In the genomic region with DNA sequence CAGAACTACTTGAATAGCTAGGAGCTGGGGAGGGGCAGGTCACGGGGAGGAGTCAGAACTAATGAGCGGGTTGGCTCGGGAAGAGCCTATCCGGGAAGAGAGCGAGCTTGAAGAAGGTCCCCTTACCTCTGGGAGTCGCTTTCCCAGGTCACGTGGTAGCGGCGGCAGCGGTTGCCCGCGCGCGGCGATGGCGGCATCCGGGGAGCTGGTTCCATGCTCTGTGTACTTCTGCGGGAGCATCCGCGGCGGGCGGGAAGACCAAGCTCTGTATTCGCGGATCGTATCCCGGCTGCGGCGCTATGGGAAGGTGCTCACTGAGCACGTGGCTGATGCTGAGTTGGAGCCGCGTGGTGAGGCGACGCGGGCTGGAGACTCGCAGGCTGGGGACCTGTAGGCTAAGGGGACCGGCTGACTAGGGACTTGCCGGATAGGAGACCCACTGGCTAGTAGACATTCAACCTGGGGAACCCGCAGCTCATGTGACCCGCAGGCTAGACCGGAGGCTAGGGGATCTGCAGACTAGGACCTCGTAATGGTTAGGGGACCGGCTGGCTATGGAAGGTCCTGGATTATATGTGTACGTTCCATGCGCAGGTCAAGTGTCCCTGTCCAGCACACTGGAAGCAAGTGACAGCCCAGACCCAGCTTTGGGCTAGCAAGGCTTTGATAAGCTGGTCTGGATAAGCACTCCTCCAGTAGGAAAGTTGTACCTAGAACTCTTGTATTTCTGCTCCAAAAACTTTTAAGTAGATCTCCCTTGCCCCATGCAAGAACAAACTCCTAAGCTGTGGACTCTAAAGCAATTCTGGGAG, we compare ENCODE assay signal across 8 mouse cellular contexts. TPM values are rescaled to one million over a fixed set of nuclear protein-coding genes. Genes with fewer than 3 reads are reported as not detected.
DNase-seq lines count a peak whose midpoint lies in the region; ATAC-seq and TF ChIP-seq lines count a peak whose summit lies in the region.

A gene (plus strand): TSS at position 89 of the 812 bp plus-strand sequence.

- peak within 1 kb of the TSS; percentile 86 for H3K9ac ChIP-seq in embryonic facial prominence, embryonic 11.5 days (replicated peaks; ENCODE audit: low read length)
- peak within 1 kb of the TSS; percentile 34 for H3K9ac ChIP-seq in intestine, postnatal 0 days (ENCODE audit: low read depth, low read length)

- under 1% methylated on average over 44 of the region's 44 CpGs for WGBS in embryonic facial prominence, embryonic 11.5 days
- under 1% methylated on average over 44 of the region's 44 CpGs for WGBS in intestine, postnatal 0 days
- under 1% methylated on average over 44 of the region's 44 CpGs for WGBS in midbrain, embryonic 10.5 days

- peak within 1 kb of the TSS; percentile 81 for H3K4me2 ChIP-seq in embryonic facial prominence, embryonic 11.5 days (ENCODE audit: low read depth, low read length)
- H3K4me2 ChIP-seq in intestine, postnatal 0 days (replicated peaks; ENCODE audit: low read depth) = peak within 1 kb of the TSS; percentile 84

- peak within 1 kb of the TSS; percentile 61 for H3K4me3 ChIP-seq in embryonic facial prominence, embryonic 11.5 days (ENCODE audit: low read depth, low read length)
- peak within 1 kb of the TSS; percentile 42 for H3K4me3 ChIP-seq in intestine, postnatal 0 days (ENCODE audit: low read depth, low read length)
- H3K4me3 ChIP-seq in midbrain, embryonic 10.5 days = peak within 1 kb of the TSS; percentile 80

- no peaks in the 10 kb centered on the region for H3K27me3 ChIP-seq in embryonic facial prominence, embryonic 11.5 days (ENCODE audit: control insufficient read depth, insufficient read depth, low read length)
- H3K27me3 ChIP-seq in intestine, postnatal 0 days (replicated peaks; ENCODE audit: control insufficient read depth, insufficient read depth, low read length) = 0 out of 2 replicates have a peak, but pooled peaks cover 4% of the 10 kb centered on the region
- peaks cover 26% of the 10 kb centered on the region for H3K27me3 ChIP-seq in midbrain, embryonic 10.5 days (ENCODE audit: low read depth, poor library complexity, severe bottlenecking)

- TF ChIP-seq CTCF in intestine, postnatal 0 days (IDR thresholded peaks at IDR 0.05; ENCODE audit: low read depth) = no peak

- H3K36me3 ChIP-seq in embryonic facial prominence, embryonic 11.5 days (replicated peaks; ENCODE audit: control insufficient read depth, insufficient read depth, low read depth, low read length) = peaks cover 2% of the 10 kb centered on the region; the same call in 1 of the 2 replicates
- peaks cover 4% of the 10 kb centered on the region; the same call in 1 of the 2 replicates for H3K36me3 ChIP-seq in intestine, postnatal 0 days (ENCODE audit: control insufficient read depth, insufficient read depth)
- peaks cover 39% of the 10 kb centered on the region for H3K36me3 ChIP-seq in midbrain, embryonic 10.5 days

- no peaks in the 10 kb centered on the region for H3K9me3 ChIP-seq in embryonic facial prominence, embryonic 11.5 days (replicated peaks; ENCODE audit: control insufficient read depth, low read length)
- H3K9me3 ChIP-seq in intestine, postnatal 0 days (ENCODE audit: control insufficient read depth) = no peaks in the 10 kb centered on the region
- no peaks in the 10 kb centered on the region for H3K9me3 ChIP-seq in midbrain, embryonic 10.5 days (replicated peaks)

- no peaks in the 10 kb centered on the region; the same call in 1 of the 2 replicates for H3K4me1 ChIP-seq in embryonic facial prominence, embryonic 11.5 days (ENCODE audit: control insufficient read depth, insufficient read depth, low read length)
- no peaks in the 10 kb centered on the region; the same call in 1 of the 2 replicates for H3K4me1 ChIP-seq in intestine, postnatal 0 days (replicated peaks; ENCODE audit: control insufficient read depth, insufficient read depth, low read length)
- H3K4me1 ChIP-seq in midbrain, embryonic 10.5 days = peaks cover 23% of the 10 kb centered on the region

- H3K27ac ChIP-seq in embryonic facial prominence, embryonic 11.5 days (replicated peaks; ENCODE audit: low read depth, low read length) = no peak within 1 kb of the TSS
- H3K27ac ChIP-seq in intestine, postnatal 0 days (ENCODE audit: low read depth, low read length) = no peak within 1 kb of the TSS
- H3K27ac ChIP-seq in midbrain, embryonic 10.5 days (replicated peaks) = peak within 1 kb of the TSS; percentile 93

- peak; percentile 96 for DNase-seq in 3134 (ENCODE audit: extremely low read depth, insufficient read length, low spot score)
- peak; percentile 84 for DNase-seq in adrenal gland, postnatal 25 days
- peak; percentile 93 for DNase-seq in embryonic facial prominence, embryonic 11.5 days (ENCODE audit: low spot score)
- peak; percentile 76 to 80 for DNase-seq in left cerebral cortex, postnatal 36 days (ENCODE audit: low spot score in 2 of 2)
- DNase-seq in midbrain, embryonic 10.5 days (ENCODE audit: low spot score) = peak; percentile 91
- peak; percentile 75 for DNase-seq in skeletal muscle tissue, adult 2 months (ENCODE audit: low read depth, low spot score)

- intact Hi-C loops in left cerebral cortex, postnatal 36 days (cut with DNase I) = no loop called here

- ATAC-seq in embryonic facial prominence, embryonic 11.5 days (replicated peaks; ENCODE audit: insufficient number of reproducible peaks, low FRiP score, low TSS enrichment, low read depth) = peak; percentile 97
- ATAC-seq in granulocyte monocyte progenitor cell, adult 5-6 weeks (replicated peaks; ENCODE audit: poor library complexity, severe bottlenecking) = peak; percentile 96
- ATAC-seq in intestine, postnatal 0 days = peak; percentile 91

RNA-seq across cellular contexts. Expression of the gene that starts here (rescaled TPM):
- 5.3 and 8.4 TPM in 2 replicates for total RNA-seq in adrenal gland, postnatal 25 days (2021)
- polyA plus RNA-seq in embryonic facial prominence, embryonic 11.5 days (2014; fragmentation: Nextera tagmentation; extraction: Ambion mirVana) = 65.9 and 74.9 TPM in 2 replicates
- total RNA-seq in granulocyte monocyte progenitor cell, adult 5-6 weeks (2014; fragmentation: Nextera tagmentation) = 33.1 and 50.1 TPM in 2 replicates
- 18.8 and 25.8 TPM in 2 replicates for total RNA-seq in granulocyte monocyte progenitor cell, adult 5-6 weeks (2017)
- 10.9 and 11.1 TPM in 2 replicates for polyA plus RNA-seq in intestine, postnatal 0 days (2015; fragmentation: Nextera tagmentation; extraction: Ambion mirVana)
- total RNA-seq in left cerebral cortex, postnatal 36 days (2021) = 1 to 10 TPM; 3.5 to 5.4 TPM
- 85.2 and 98.4 TPM in 2 replicates for polyA plus RNA-seq in midbrain, embryonic 10.5 days (2016; fragmentation: Nextera tagmentation; extraction: Ambion mirVana)
